9 mouse cellular contexts compared by ENCODE assay signal in genomic region chr8:57579845-57580244, GRCm38 (mm10).
DNase-seq lines count a peak whose midpoint lies in the region; ATAC-seq and TF ChIP-seq lines count a peak whose summit lies in the region.
"Had no signal": no experiment of that assay in that cellular context is flagged by ENCODE, and none has a peak within 500 bp of the region (broad histone marks: within the 10 kb centered on the region; RNA-seq: fewer than 3 reads in every experiment).

No protein-coding gene starts in this region.

- TF ChIP-seq EP300 in stomach, postnatal 0 days (optimal IDR thresholded peaks at IDR 0.05), result no peak

- WGBS in embryonic facial prominence, embryonic 13.5 days, result 69% methylated on average over 6 of the region's 6 CpGs
- WGBS in embryonic facial prominence, embryonic 10.5 days, result 89% methylated on average over 6 of the region's 6 CpGs
- WGBS in embryonic facial prominence, embryonic 14.5 days, result 66% methylated on average over 6 of the region's 6 CpGs
- WGBS in stomach, postnatal 0 days, result 51% methylated on average over 6 of the region's 6 CpGs

- no peak for TF ChIP-seq CTCF in stomach, postnatal 0 days (IDR thresholded peaks at IDR 0.05; ENCODE audit: low read depth)

- no peak overlapping the region for H3K4me3 ChIP-seq in embryonic facial prominence, embryonic 13.5 days
- no peak overlapping the region for H3K4me3 ChIP-seq in embryonic facial prominence, embryonic 10.5 days
- H3K4me3 ChIP-seq in embryonic facial prominence, embryonic 14.5 days (ENCODE audit: low read depth, low read length), result no peak overlapping the region
- no peak overlapping the region for H3K4me3 ChIP-seq in stomach, postnatal 0 days (ENCODE audit: low read depth, low read length)
- H3K4me3 ChIP-seq: heart, embryonic 13.5 days had no signal

- H3K9me3 ChIP-seq in embryonic facial prominence, embryonic 13.5 days, result no peaks in the 10 kb centered on the region
- no peaks in the 10 kb centered on the region for H3K9me3 ChIP-seq in embryonic facial prominence, embryonic 10.5 days
- H3K9me3 ChIP-seq in embryonic facial prominence, embryonic 14.5 days (ENCODE audit: control insufficient read depth, low read length), result no peaks in the 10 kb centered on the region
- H3K9me3 ChIP-seq in stomach, postnatal 0 days (ENCODE audit: control insufficient read depth, low read length), result no peaks in the 10 kb centered on the region
- H3K9me3 ChIP-seq: heart, embryonic 13.5 days had no signal

- H3K4me1 ChIP-seq in embryonic facial prominence, embryonic 13.5 days, result peaks cover 12% of the 10 kb centered on the region
- peaks cover 13% of the 10 kb centered on the region for H3K4me1 ChIP-seq in embryonic facial prominence, embryonic 10.5 days
- peaks cover 9% of the 10 kb centered on the region; the same call in 1 of the 2 replicates for H3K4me1 ChIP-seq in embryonic facial prominence, embryonic 14.5 days (ENCODE audit: control insufficient read depth, insufficient read depth, low read length)
- H3K4me1 ChIP-seq in stomach, postnatal 0 days (replicated peaks; ENCODE audit: control insufficient read depth, insufficient read depth), result no peaks in the 10 kb centered on the region

- no peak overlapping the region for H3K9ac ChIP-seq in embryonic facial prominence, embryonic 13.5 days
- H3K9ac ChIP-seq in embryonic facial prominence, embryonic 14.5 days (ENCODE audit: low read depth, low read length), result no peak overlapping the region
- no peak overlapping the region for H3K9ac ChIP-seq in stomach, postnatal 0 days (ENCODE audit: low read length)
- H3K9ac ChIP-seq: heart, embryonic 13.5 days had no signal

- peaks cover 7% of the 10 kb centered on the region; the same call in 1 of the 2 replicates for H3K36me3 ChIP-seq in embryonic facial prominence, embryonic 13.5 days
- peaks cover 9% of the 10 kb centered on the region for H3K36me3 ChIP-seq in embryonic facial prominence, embryonic 10.5 days (replicated peaks)
- H3K36me3 ChIP-seq in embryonic facial prominence, embryonic 14.5 days (ENCODE audit: control insufficient read depth, insufficient read depth, low read length), result 0 out of 2 replicates have a peak, but pooled peaks cover 4% of the 10 kb centered on the region
- no peaks in the 10 kb centered on the region for H3K36me3 ChIP-seq in stomach, postnatal 0 days (ENCODE audit: control insufficient read depth, insufficient read depth, low read length)
- H3K36me3 ChIP-seq: heart, embryonic 13.5 days had no signal

- H3K4me2 ChIP-seq in embryonic facial prominence, embryonic 13.5 days, result no peak overlapping the region
- H3K4me2 ChIP-seq in embryonic facial prominence, embryonic 14.5 days (ENCODE audit: low read depth, low read length), result no peak overlapping the region
- H3K4me2 ChIP-seq in stomach, postnatal 0 days (replicated peaks; ENCODE audit: low read depth), result no peak overlapping the region
- H3K4me2 ChIP-seq: heart, embryonic 13.5 days had no signal

- H3K27ac ChIP-seq in embryonic facial prominence, embryonic 13.5 days, result no peak overlapping the region
- H3K27ac ChIP-seq in embryonic facial prominence, embryonic 10.5 days (replicated peaks), result no peak overlapping the region
- no peak overlapping the region for H3K27ac ChIP-seq in embryonic facial prominence, embryonic 14.5 days (replicated peaks; ENCODE audit: low read depth, low read length)
- no peak overlapping the region for H3K27ac ChIP-seq in stomach, postnatal 0 days (replicated peaks)
- H3K27ac ChIP-seq: heart, embryonic 13.5 days had no signal

- no peaks in the 10 kb centered on the region for H3K27me3 ChIP-seq in embryonic facial prominence, embryonic 13.5 days
- H3K27me3 ChIP-seq in embryonic facial prominence, embryonic 10.5 days (replicated peaks; ENCODE audit: low read depth, poor library complexity, severe bottlenecking), result no peaks in the 10 kb centered on the region
- no peaks in the 10 kb centered on the region for H3K27me3 ChIP-seq in embryonic facial prominence, embryonic 14.5 days (replicated peaks; ENCODE audit: control insufficient read depth, insufficient read depth, low read length)
- no peaks in the 10 kb centered on the region for H3K27me3 ChIP-seq in stomach, postnatal 0 days (ENCODE audit: control insufficient read depth, insufficient read depth, low read length)
- H3K27me3 ChIP-seq: heart, embryonic 13.5 days had no signal

- no peak for DNase-seq in embryonic facial prominence, embryonic 10.5 days (ENCODE audit: low spot score)
- DNase-seq in embryonic facial prominence, embryonic 14.5 days (ENCODE audit: low spot score), result peak; percentile 79
- DNase-seq in lung, postnatal 14 days, result peak; percentile 15
- DNase-seq in stomach, postnatal 0 days (ENCODE audit: low spot score), result peak; percentile 60
- DNase-seq in adrenal gland, postnatal 4 days (ENCODE audit: low spot score in 2 of 2), result no peak
- DNase-seq in right cerebral cortex, postnatal 4 days, result no peak
- no peak for DNase-seq in right cerebral cortex, postnatal 25 days

- ATAC-seq in embryonic facial prominence, embryonic 13.5 days (ENCODE audit: insufficient number of reproducible peaks, insufficient read depth, low FRiP score, low TSS enrichment, low read depth), result peak; percentile 20; the same call in 1 of the 2 replicates
- ATAC-seq in embryonic facial prominence, embryonic 14.5 days (ENCODE audit: low read depth), result peak; percentile 80
- peak; percentile 50; the same call in 1 of the 2 replicates for ATAC-seq in stomach, postnatal 0 days (ENCODE audit: low FRiP score, low TSS enrichment)

Comparison
In these comparisons a context has a peak if more than half of its experiments do, and no peak if none do; other contexts are left out.
1. DNase-seq: peak in embryonic facial prominence, embryonic 14.5 days (single experiment), lung, postnatal 14 days (single experiment) and stomach, postnatal 0 days (single experiment); none in embryonic facial prominence, embryonic 10.5 days (single experiment), adrenal gland, postnatal 4 days (0 of 2), right cerebral cortex, postnatal 4 days (single experiment) and right cerebral cortex, postnatal 25 days (single experiment).
2. ATAC-seq: peak in every context shown above with its lines; median percentile 80 in embryonic facial prominence, embryonic 14.5 days; 50 in stomach, postnatal 0 days; 20 in embryonic facial prominence, embryonic 13.5 days.